Mouse (Mus musculus): ENCODE results near the gene Gm10644. TPM values are rescaled to one million over a fixed set of nuclear protein-coding genes. Genes with fewer than 3 reads are reported as not detected.

Gene Gm10644
- polyA plus RNA-seq (2016; fragmentation: Nextera tagmentation; extraction: Ambion mirVana) = 0.60 and 0.86 TPM in 2 replicates

DNA sequence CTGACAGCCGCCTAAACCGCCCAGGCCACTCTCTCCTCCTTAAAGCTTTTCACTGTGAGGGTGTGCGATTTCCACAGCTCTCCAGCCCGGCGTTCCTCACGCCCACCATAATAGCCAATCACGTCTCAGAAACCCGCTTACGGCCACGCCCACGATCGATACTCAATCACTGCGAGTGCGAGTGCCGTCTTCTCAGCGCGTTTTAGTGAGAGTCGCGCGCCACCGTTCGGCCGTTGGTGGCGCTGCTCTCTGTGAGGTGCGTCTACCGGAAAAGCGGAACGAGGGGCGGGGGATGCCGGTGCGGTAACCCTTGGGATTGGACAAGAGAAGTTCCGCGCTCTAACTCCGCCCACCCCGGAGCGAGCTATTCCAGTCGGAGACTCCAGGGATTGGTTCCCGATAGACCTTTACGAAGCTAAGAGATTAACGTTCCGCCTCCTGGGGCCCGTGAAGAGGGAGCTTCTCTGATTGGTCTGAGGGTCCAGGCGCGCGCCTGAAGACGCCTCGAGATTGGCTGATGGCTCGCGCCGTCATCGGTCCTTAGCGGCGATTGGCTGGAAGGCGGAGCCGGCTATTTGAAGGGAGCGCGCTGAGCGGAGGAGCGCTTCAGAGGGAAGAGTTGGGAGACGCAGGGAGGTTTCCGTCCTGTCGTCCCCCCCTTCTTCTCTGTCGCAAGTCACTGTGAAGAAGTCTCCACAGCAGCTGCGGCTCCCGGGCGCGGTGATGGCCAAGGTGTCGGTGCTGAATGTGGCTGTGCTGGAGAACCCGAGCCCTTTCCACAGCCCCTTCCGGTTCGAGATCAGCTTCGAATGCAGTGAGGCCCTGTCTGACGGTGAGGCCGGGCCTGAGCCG, at the start of gene Gm10644, which contains the start of gene Asf1b:
Gene Gm10644 (minus strand): TSS at position 100 of the 852 bp plus-strand sequence.
Gene Asf1b (plus strand): TSS at position 402 of the 852 bp plus-strand sequence.
- Histone ChIP-seq H3K36me3 (no peaks in the 10 kb centered on the region), H3K9ac (peak within 1 kb of the TSS; percentile 62), H3K9me3 (no peaks in the 10 kb centered on the region), H3K4me2 (replicated peaks) (peak within 1 kb of the TSS; percentile 93), H3K27me3 (replicated peaks) (no peaks in the 10 kb centered on the region), H3K4me3 (peak within 1 kb of the TSS; percentile 66), H3K4me1 (peaks cover 14% of the 10 kb centered on the region), H3K27ac (no peak within 1 kb of the TSS)
- peak; percentile 100 for ATAC-seq (ENCODE audit: low FRiP score, low read depth)
- WGBS = under 1% methylated on average over 75 of the region's 75 CpGs

DNA sequence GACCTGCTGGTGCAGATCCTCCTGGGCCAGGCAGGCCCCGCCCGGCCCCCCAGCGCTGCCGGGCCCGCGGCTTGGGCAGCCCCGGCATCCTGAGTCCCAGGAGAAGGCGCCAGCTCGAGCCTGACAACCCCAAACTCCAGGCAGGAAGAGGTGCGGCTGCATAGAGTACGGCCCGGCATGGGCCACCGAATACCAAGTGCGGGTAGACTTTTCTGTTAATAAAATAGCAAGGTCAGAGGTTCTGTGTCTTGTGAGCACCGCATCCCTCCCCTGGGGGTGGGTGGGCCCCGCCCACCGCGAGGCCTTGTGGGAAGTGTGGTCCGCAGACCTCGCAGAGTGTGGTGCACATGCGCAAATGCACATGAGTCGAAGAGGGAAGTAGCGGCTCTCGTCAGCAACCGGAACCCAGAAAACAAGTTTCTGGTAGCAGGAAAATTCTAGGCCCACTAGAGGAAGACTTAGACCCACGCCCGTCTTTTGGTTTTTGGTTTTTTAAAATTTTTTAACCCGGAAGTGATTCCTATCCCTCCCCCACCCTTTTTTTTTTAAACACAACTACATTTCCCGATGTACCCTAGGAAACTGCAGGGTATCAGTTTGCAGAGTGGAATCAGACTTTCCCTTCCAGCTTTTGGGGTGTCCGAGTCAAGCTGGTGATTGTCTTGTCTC, 49.7 kb upstream of the Gm10644 start:
- 1% methylated on average over 30 of the region's 30 CpGs for WGBS
- Histone ChIP-seq H3K27ac (no peak overlapping the region), H3K4me1 (peaks cover 18% of the 10 kb centered on the region), H3K9ac (peak overlapping the region; percentile 77), H3K36me3 (peaks cover 20% of the 10 kb centered on the region), H3K4me3 (peak overlapping the region; percentile 56), H3K4me2 (replicated peaks) (peak overlapping the region; percentile 90), H3K27me3 (replicated peaks) (peaks cover 22% of the 10 kb centered on the region), H3K9me3 (no peaks in the 10 kb centered on the region)
- ATAC-seq (ENCODE audit: low FRiP score, low read depth) = peak; percentile 84

DNA sequence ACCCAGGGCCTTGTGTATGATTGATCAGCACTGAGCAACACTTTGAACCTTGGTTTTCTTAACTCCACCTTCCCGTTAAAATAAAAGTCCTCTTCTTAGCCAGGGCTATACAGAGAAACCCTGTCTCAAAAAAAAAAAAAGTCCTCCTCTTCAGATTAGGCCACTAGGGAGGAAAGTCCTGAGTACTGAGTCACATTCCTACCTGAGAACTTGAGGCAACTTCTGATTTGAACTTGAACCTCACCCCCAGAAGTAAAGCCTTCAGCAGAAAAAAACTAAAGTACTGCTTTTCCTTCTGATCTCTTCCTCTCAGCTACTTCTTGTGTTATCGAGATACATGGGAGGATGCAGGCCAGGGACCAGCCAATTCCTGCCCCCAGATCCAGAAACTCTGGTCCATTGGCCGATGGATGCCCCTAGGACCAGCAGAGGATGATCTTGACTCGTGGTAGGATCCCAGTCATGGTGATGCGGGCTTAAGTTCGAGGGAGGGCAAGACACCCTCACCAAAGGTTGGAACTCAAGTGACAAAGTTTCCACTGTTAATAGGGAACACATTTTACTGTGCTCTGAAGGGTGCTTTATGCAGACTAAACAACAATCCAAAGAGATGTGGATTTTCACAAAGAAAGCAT, 48.7 kb upstream of the Gm10644 start:
- H3K4me1 ChIP-seq = peaks cover 27% of the 10 kb centered on the region
- no peaks in the 10 kb centered on the region for H3K9me3 ChIP-seq
- H3K9ac ChIP-seq = peak overlapping the region; percentile 77; the same call in 1 of the 2 replicates
- H3K36me3 ChIP-seq = peaks cover 25% of the 10 kb centered on the region
- ATAC-seq (ENCODE audit: low FRiP score, low read depth) = no peak
- peak overlapping the region; percentile 56; the same call in 1 of the 2 replicates for H3K4me3 ChIP-seq
- H3K27me3 ChIP-seq (replicated peaks) = peaks cover 25% of the 10 kb centered on the region
- H3K27ac ChIP-seq = no peak overlapping the region
- WGBS = 83% methylated on average over 6 of the region's 6 CpGs
- peak overlapping the region; percentile 90 for H3K4me2 ChIP-seq (replicated peaks)

DNA sequence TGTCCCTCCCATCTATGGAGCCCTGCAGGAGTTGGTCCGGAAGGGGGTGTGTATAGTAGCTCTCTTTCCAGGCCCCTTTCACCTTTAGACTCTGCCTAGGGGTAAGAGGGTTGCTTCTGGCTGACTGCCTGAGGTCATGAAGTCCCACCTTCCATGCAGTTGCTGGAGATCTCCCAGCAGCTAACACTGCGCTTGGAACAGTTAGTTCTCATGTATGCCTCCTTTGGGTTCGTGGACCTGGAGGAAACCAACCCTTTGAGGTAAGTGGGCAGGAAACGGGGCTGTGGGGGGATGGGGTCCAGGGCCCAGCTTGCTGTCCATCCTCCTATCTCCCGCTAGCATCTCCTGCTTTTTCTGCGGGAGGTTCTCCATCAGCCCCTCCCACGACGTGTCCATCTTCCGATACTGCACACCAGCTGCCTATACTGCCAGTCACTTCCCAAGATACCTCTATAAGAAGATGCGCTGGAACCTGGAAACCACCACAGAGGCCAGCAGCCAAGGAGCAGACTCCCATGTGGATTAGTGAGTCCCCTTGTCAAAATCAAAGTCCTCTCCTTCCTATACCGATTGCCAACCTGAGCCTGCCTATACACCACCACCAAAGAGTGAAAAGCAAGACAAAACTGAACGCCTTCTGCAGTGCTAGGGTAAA, 48.1 kb upstream of the Gm10644 start:
- Histone ChIP-seq H3K9me3 (no peaks in the 10 kb centered on the region), H3K36me3 (peaks cover 25% of the 10 kb centered on the region), H3K27ac (no peak overlapping the region), H3K9ac (no peak overlapping the region), H3K27me3 (replicated peaks) (peaks cover 25% of the 10 kb centered on the region), H3K4me1 (peaks cover 29% of the 10 kb centered on the region), H3K4me2 (replicated peaks) (no peak overlapping the region), H3K4me3 (no peak overlapping the region)
- WGBS = 68% methylated on average over 12 of the region's 12 CpGs
- no peak for ATAC-seq (ENCODE audit: low FRiP score, low read depth)

DNA sequence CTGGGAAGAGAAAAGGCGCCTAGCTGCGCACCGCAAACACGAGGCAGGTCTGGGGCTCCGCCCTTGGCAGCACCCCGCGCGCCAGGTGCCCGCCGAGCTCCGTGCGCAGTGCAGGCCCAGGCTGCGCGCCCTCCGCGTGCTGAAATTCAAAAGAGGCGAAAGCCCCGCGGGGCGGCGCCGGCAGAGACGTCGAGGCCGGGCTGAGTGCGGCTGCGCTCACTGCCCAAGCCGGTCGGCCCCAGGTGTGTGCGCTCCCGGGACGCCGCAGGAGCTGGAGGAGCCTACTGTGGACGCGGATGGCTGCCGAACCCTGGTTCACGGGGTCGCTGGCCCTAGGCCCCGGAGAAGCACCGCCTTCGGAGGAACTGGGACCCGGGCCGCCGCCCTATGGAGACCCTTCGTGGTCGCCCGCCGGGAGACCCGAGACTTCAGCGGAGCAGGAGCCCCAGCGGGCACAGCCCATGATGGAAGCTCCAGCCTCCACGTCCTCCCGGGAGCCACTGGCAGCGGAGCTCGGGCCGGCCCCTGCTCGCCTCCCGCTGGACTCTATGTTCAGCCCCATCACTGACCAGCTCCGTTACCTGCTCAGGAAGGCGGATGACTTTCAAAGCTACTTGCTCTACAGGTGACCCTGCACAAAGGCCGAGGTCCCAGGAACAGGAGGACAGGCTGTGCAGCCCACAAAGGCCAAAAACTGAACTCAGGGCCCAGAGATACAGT, 46.4 kb upstream of the Gm10644 start, which contains the start of gene 1700067K01Rik:
Gene 1700067K01Rik (plus strand): TSS at position 222 of the 720 bp plus-strand sequence.
- Histone ChIP-seq H3K9ac (peak within 1 kb of the TSS; percentile 35; the same call in 1 of the 2 replicates), H3K4me2 (replicated peaks) (peak within 1 kb of the TSS; percentile 45), H3K9me3 (no peaks in the 10 kb centered on the region), H3K4me3 (peak within 1 kb of the TSS; percentile 11; the same call in 1 of the 2 replicates), H3K27ac (no peak within 1 kb of the TSS), H3K4me1 (peaks cover 29% of the 10 kb centered on the region), H3K27me3 (replicated peaks) (peaks cover 25% of the 10 kb centered on the region), H3K36me3 (peaks cover 25% of the 10 kb centered on the region)
- WGBS = 14% methylated on average over 61 of the region's 61 CpGs
- ATAC-seq (ENCODE audit: low FRiP score, low read depth) = no peak

DNA sequence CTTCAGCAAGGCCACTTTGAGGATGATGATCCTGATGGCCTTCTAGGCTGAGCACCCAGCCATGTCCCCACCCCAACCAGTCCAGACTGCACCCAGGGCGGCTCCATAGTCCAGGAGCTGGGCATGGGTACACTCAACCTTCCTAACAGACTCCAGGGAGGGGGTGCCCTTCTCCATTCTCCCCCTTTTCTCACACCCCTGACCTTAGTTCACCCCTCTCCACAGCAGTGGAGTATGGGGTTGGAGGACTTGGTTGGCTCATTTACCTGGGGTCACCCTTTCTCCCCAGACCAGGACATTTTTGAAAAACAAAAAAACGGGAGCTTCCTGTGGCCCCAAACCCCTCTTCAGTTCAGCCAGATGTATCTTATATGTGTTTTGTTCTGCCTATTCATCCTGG, 44.8 kb upstream of the Gm10644 start:
- ATAC-seq (ENCODE audit: low FRiP score, low read depth) = no peak
- Histone ChIP-seq H3K4me1 (peaks cover 29% of the 10 kb centered on the region), H3K27me3 (replicated peaks) (peaks cover 25% of the 10 kb centered on the region), H3K4me2 (replicated peaks) (peak overlapping the region; percentile 89), H3K27ac (no peak overlapping the region), H3K9me3 (no peaks in the 10 kb centered on the region), H3K36me3 (peaks cover 30% of the 10 kb centered on the region), H3K4me3 (no peak overlapping the region), H3K9ac (no peak overlapping the region)
- 94% methylated on average over 2 of the region's 2 CpGs for WGBS

DNA sequence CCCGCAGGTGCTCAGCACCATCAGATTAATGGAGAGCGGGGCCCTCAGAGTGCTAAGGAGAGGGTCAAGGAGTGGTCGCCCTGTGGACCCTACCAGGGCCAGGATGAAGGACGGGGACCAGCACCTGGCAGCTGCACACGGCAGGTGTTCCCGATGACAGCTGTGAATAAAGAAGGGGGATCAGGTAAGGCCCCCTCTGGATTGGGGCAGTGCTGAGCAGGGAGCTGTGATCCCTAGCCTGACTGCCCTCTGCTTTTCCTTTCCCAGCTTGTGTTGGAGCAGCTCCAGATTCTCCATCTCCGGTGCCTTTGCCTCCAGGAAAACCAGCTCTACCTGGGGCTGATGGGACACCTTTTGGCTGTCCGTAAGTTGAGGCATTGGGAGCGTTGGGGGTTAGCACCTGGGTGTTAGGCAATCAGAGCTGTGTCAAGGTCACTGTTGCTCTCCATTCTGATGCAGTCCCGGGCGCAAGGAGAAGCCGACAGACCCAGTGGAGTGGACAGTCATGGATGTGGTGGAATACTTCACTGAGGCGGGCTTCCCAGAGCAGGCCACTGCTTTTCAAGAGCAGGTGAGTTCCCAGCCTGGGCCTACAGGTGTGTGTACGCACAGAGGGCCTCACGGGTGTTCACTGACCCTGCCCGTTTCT, 44.2 kb upstream of the Gm10644 start:
- H3K4me2 ChIP-seq (replicated peaks) = peak overlapping the region; percentile 89
- peaks cover 36% of the 10 kb centered on the region for H3K36me3 ChIP-seq
- peak overlapping the region; percentile 45; the same call in 1 of the 2 replicates for H3K9ac ChIP-seq
- no peak for ATAC-seq (ENCODE audit: low FRiP score, low read depth)
- WGBS = 69% methylated on average over 16 of the region's 16 CpGs
- H3K4me1 ChIP-seq = peaks cover 25% of the 10 kb centered on the region
- no peak overlapping the region for H3K27ac ChIP-seq
- H3K27me3 ChIP-seq (replicated peaks) = peaks cover 25% of the 10 kb centered on the region
- H3K4me3 ChIP-seq = peak overlapping the region; percentile 82
- H3K9me3 ChIP-seq = no peaks in the 10 kb centered on the region

DNA sequence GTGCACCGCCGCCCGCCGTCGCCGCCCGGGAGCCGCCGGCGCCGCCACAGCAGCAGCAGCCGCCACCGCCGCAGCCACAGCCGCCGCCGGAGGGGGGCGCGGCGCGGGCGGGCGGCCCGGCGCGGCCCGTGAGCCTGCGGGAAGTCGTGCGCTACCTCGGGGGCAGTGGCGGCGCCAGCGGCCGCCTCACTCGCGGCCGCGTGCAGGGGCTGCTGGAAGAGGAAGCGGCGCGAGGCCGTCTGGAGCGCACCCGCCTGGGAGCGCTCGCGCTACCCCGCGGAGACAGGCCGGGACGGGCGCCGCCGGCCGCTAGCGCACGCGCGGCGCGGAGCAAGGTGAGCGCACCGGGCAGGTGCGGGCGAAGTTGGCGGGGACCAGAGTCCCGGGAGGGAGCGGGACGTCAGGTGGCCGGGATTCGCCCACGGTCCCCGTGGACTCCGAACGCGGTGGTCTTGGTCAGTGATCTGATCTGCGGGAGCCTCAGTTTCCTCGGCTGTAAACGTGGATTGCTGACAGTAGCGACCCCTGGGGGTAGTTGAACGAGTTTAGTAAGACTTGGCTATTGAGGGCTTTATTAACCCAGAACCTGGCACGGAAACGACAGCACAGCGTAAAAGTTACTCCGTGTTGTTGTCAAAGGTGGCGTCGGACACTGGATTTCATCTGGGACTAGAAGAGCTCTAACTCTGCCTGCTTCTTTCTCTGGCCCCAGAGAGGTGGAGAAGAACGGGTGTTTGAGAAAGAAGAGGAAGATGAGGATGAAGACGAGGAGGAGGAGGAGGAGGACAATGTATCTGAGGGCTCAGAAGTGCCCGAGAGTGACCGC, 43.4 kb upstream of the Gm10644 start:
- peaks cover 24% of the 10 kb centered on the region for H3K4me1 ChIP-seq
- H3K9me3 ChIP-seq = no peaks in the 10 kb centered on the region
- H3K27me3 ChIP-seq (replicated peaks) = peaks cover 25% of the 10 kb centered on the region
- under 1% methylated on average over 72 of the region's 92 CpGs for WGBS
- H3K9ac ChIP-seq = peak overlapping the region; percentile 81
- H3K36me3 ChIP-seq = peaks cover 37% of the 10 kb centered on the region
- peak overlapping the region; percentile 59; the same call in 1 of the 2 replicates for H3K27ac ChIP-seq
- ATAC-seq (ENCODE audit: low FRiP score, low read depth) = no peak
- peak overlapping the region; percentile 89 for H3K4me2 ChIP-seq (replicated peaks)
- peak overlapping the region; percentile 82 for H3K4me3 ChIP-seq

DNA sequence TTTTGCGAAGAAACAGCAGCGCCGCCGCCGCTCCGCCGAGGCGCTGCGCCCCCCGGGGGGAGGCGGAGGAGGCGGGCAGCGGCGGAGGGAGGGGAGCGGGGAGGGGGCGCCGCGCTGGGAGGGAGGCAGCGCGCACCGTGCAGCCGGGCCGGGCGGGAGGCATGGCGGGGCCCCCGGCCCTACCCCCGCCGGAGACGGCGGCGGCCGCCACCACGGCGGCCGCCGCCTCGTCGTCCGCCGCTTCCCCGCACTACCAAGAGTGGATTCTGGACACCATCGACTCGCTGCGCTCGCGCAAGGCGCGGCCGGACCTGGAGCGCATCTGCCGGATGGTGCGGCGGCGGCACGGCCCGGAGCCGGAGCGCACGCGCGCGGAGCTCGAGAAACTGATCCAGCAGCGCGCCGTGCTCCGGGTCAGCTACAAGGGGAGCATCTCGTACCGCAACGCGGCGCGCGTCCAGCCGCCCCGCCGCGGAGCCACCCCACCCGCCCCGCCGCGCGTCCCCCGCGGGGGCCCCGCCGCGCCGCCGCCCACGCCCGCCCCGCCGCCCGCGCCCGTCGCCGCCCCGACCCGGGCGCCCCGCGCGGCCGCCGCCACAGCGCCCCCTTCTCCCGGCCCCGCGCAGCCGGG, 42.6 kb upstream of the Gm10644 start, which contains the start of gene Samd1:
Gene Samd1 (plus strand): TSS at position 162 of the 631 bp plus-strand sequence.
- Histone ChIP-seq H3K4me2 (replicated peaks) (peak within 1 kb of the TSS; percentile 89), H3K36me3 (peaks cover 34% of the 10 kb centered on the region), H3K4me1 (peaks cover 24% of the 10 kb centered on the region), H3K9ac (peak within 1 kb of the TSS; percentile 89), H3K27ac (peak within 1 kb of the TSS; percentile 92), H3K27me3 (replicated peaks) (peaks cover 25% of the 10 kb centered on the region), H3K4me3 (peak within 1 kb of the TSS; percentile 82), H3K9me3 (no peaks in the 10 kb centered on the region)
- ATAC-seq (ENCODE audit: low FRiP score, low read depth) = no peak
- WGBS = under 1% methylated on average over 71 of the region's 112 CpGs
